8 mouse cellular contexts compared by ENCODE assay signal in genomic region chr19:32759357-32760024, GRCm38 (mm10). TPM values are rescaled to one million over a fixed set of nuclear protein-coding genes. Genes with fewer than 3 reads are reported as not detected.
A peak's percentile ranks its signal among the peaks of the same experiment; 100 is the strongest.
DNase-seq lines count a peak whose midpoint lies in the region; ATAC-seq and TF ChIP-seq lines count a peak whose summit lies in the region.

No protein-coding gene starts in this region.

- ATAC-seq in embryonic facial prominence, embryonic 12.5 days (ENCODE audit: insufficient number of reproducible peaks, insufficient read depth, low FRiP score, low TSS enrichment), result no peak
- ATAC-seq in intestine, embryonic 15.5 days, result no peak
- no peak for ATAC-seq in neural tube, embryonic 12.5 days (ENCODE audit: low FRiP score, low read depth)
- ATAC-seq in CD4-positive, CD25-positive, alpha-beta regulatory T cell, adult 4 months, result no peak

- DNase-seq in liver, adult 2 months (ENCODE audit: extremely low read depth, low read depth, low spot score), result peak; percentile 51
- no peak for DNase-seq in liver
- DNase-seq in frontal cortex, postnatal 10 days (ENCODE audit: low spot score in 2 of 2), result no peak
- DNase-seq in ovary, postnatal 36 days (ENCODE audit: low spot score), result no peak

- peak overlapping the region; percentile 70 for H3K9ac ChIP-seq in liver, adult 2 months (ENCODE audit: low read depth, low read length)
- peak overlapping the region; percentile 99 for H3K9ac ChIP-seq in embryonic facial prominence, embryonic 12.5 days
- H3K9ac ChIP-seq in intestine, embryonic 15.5 days, result peak overlapping the region; percentile 99
- peak overlapping the region; percentile 99 for H3K9ac ChIP-seq in neural tube, embryonic 12.5 days

- H3K4me2 ChIP-seq in embryonic facial prominence, embryonic 12.5 days (replicated peaks), result peak overlapping the region; percentile 88
- H3K4me2 ChIP-seq in intestine, embryonic 15.5 days (replicated peaks), result peak overlapping the region; percentile 72
- peak overlapping the region; percentile 89 for H3K4me2 ChIP-seq in neural tube, embryonic 12.5 days (replicated peaks)

- no peak overlapping the region for H3K27ac ChIP-seq in liver, adult 2 months (replicated peaks; ENCODE audit: insufficient read depth, low read depth, low read length)
- H3K27ac ChIP-seq in embryonic facial prominence, embryonic 12.5 days, result no peak overlapping the region
- H3K27ac ChIP-seq in intestine, embryonic 15.5 days, result no peak overlapping the region
- H3K27ac ChIP-seq in neural tube, embryonic 12.5 days, result no peak overlapping the region

- peaks cover 21% of the 10 kb centered on the region for H3K79me2 ChIP-seq in liver, adult 2 months (ENCODE audit: control insufficient read depth, insufficient read depth, low read length)

- 2% methylated on average over 8 of the region's 8 CpGs for WGBS in liver, adult 2 months
- 5% methylated on average over 8 of the region's 8 CpGs for WGBS in embryonic facial prominence, embryonic 12.5 days
- WGBS in intestine, embryonic 15.5 days, result 2% methylated on average over 8 of the region's 8 CpGs
- WGBS in neural tube, embryonic 12.5 days, result 3% methylated on average over 8 of the region's 8 CpGs

- TF ChIP-seq POLR2A in liver, adult 2 months (IDR thresholded peaks at IDR 0.05; ENCODE audit: extremely low read depth, insufficient read depth, low read length), result no peak

- peaks cover 4% of the 10 kb centered on the region for H3K36me3 ChIP-seq in liver, adult 2 months (ENCODE audit: control insufficient read depth, insufficient read depth, low read length)
- H3K36me3 ChIP-seq in embryonic facial prominence, embryonic 12.5 days, result no peaks in the 10 kb centered on the region
- no peaks in the 10 kb centered on the region for H3K36me3 ChIP-seq in intestine, embryonic 15.5 days
- H3K36me3 ChIP-seq in neural tube, embryonic 12.5 days, result no peaks in the 10 kb centered on the region

- H3K9me3 ChIP-seq in embryonic facial prominence, embryonic 12.5 days, result no peaks in the 10 kb centered on the region
- H3K9me3 ChIP-seq in intestine, embryonic 15.5 days, result no peaks in the 10 kb centered on the region
- no peaks in the 10 kb centered on the region for H3K9me3 ChIP-seq in neural tube, embryonic 12.5 days

- H3K4me1 ChIP-seq in liver, adult 2 months (ENCODE audit: control insufficient read depth, insufficient read depth, low read length), result peaks cover 12% of the 10 kb centered on the region
- H3K4me1 ChIP-seq in embryonic facial prominence, embryonic 12.5 days, result peaks cover 13% of the 10 kb centered on the region
- peaks cover 15% of the 10 kb centered on the region; the same call in 1 of the 2 replicates for H3K4me1 ChIP-seq in intestine, embryonic 15.5 days (replicated peaks)
- H3K4me1 ChIP-seq in neural tube, embryonic 12.5 days, result peaks cover 23% of the 10 kb centered on the region

- peak overlapping the region; percentile 84 for H3K4me3 ChIP-seq in liver, adult 2 months (ENCODE audit: insufficient read depth, low read depth, low read length)
- peak overlapping the region; percentile 97 for H3K4me3 ChIP-seq in embryonic facial prominence, embryonic 12.5 days
- H3K4me3 ChIP-seq in intestine, embryonic 15.5 days (replicated peaks), result peak overlapping the region; percentile 72
- peak overlapping the region; percentile 98 for H3K4me3 ChIP-seq in neural tube, embryonic 12.5 days

- no peak for TF ChIP-seq CTCF in liver, adult 2 months (IDR thresholded peaks at IDR 0.05; ENCODE audit: low read depth, low read length)

- no peaks in the 10 kb centered on the region for H3K27me3 ChIP-seq in liver, adult 2 months (ENCODE audit: control insufficient read depth, insufficient read depth, low read length)
- H3K27me3 ChIP-seq in embryonic facial prominence, embryonic 12.5 days, result peaks cover 7% of the 10 kb centered on the region
- H3K27me3 ChIP-seq in intestine, embryonic 15.5 days (replicated peaks), result 0 out of 2 replicates have a peak, but pooled peaks cover under 1% of the 10 kb centered on the region
- H3K27me3 ChIP-seq in neural tube, embryonic 12.5 days (replicated peaks), result no peaks in the 10 kb centered on the region

RNA-seq across cellular contexts. Expression of gene Pten, which starts 2.2 kb away (rescaled TPM):
- 78.4 and 80.9 TPM in 2 replicates for total RNA-seq in liver, adult 2 months (2014; rRNA removed)
- polyA plus RNA-seq in liver, adult 2 months (2012; rRNA removed), result 12.9 and 17.9 TPM in 2 replicates
- polyA plus RNA-seq in embryonic facial prominence, embryonic 12.5 days (2016; fragmentation: Nextera tagmentation; extraction: Ambion mirVana), result 12.6 and 13.1 TPM in 2 replicates
- polyA plus RNA-seq in intestine, embryonic 15.5 days (2015; fragmentation: Nextera tagmentation; extraction: Ambion mirVana), result 10.1 TPM in 2 replicates
- polyA plus RNA-seq in neural tube, embryonic 12.5 days (2016; fragmentation: Nextera tagmentation; extraction: Ambion mirVana), result 11.7 and 12.2 TPM in 2 replicates
- polyA plus RNA-seq in CD4-positive, CD25-positive, alpha-beta regulatory T cell, adult 4 months (2017; shearing (Covaris generic)), result 10 to 100 TPM; 12.8 to 17.3 TPM

RNA-seq across cellular contexts. Expression of gene Atad1, which starts 19.9 kb away (rescaled TPM):
- 43.6 and 51.2 TPM in 2 replicates for total RNA-seq in liver, adult 2 months (2014; rRNA removed)
- 7.1 and 9.0 TPM in 2 replicates for polyA plus RNA-seq in liver, adult 2 months (2012; rRNA removed)
- polyA plus RNA-seq in embryonic facial prominence, embryonic 12.5 days (2016; fragmentation: Nextera tagmentation; extraction: Ambion mirVana), result 67.5 and 67.6 TPM in 2 replicates
- 72.6 and 76.1 TPM in 2 replicates for polyA plus RNA-seq in intestine, embryonic 15.5 days (2015; fragmentation: Nextera tagmentation; extraction: Ambion mirVana)
- 97.0 and 101 TPM in 2 replicates for polyA plus RNA-seq in neural tube, embryonic 12.5 days (2016; fragmentation: Nextera tagmentation; extraction: Ambion mirVana)
- 10 to 100 TPM; 85.5 to 94.9 TPM for polyA plus RNA-seq in CD4-positive, CD25-positive, alpha-beta regulatory T cell, adult 4 months (2017; shearing (Covaris generic))
